Mouse (Mus musculus): ENCODE measurements around the gene Tpx2.

Gene Tpx2

GRCm38 (mm10) chr2:152944013-152944412 is 96.2 kb downstream of the Tpx2 start:
- no peak for DNase-seq (ENCODE audit: low read depth)
